Mouse (Mus musculus) right cerebral cortex, postnatal 25 days (tissue): Measurements from ENCODE around the gene Dbnl.

Experiments
- DNase-seq: peaks from one replicate; pipeline ENCODE4 v3.0.0; 2022

Dbnl gene

DNA sequence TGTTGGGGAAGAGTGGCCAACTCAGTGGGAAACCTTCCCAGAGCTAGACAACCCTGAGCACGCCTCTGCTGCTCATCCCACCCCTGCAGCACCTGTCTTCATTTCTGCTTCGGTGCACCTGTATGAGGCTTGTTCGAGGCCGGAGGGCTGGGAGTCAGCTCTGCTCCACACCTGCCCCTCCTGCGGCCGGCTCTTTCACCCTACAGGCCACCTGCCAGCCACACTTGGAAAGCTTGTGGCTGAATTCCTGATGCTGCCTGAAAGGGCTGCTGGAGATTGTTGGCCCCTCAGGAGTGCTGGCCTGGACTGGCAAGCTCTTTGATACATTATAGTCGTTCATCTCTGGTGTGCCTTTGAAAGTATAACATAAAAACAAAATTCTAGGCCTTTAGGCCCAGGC is 52.1 kb downstream of the Dbnl start:
- no peak for DNase-seq

DNA sequence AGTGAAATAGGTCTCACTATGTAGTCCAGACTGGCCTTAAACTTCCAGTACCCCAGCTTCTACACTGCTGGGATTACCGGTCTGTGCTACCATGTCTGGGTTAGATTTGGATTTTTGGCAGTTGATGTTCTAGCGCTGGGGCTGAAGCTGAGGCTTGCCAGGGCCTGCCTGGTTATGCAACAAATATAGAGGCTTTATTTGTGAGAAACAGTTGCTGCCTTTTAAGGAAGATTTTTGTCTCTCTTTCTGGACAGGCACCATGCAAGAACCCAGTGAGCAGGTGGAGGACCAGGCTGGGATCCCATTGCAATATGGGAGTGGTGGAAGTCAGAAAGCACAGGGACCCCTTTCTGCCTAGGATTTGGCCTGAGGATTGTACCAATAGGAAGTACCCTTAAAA is 53.5 kb downstream of the Dbnl start:
- DNase-seq = no peak

DNA sequence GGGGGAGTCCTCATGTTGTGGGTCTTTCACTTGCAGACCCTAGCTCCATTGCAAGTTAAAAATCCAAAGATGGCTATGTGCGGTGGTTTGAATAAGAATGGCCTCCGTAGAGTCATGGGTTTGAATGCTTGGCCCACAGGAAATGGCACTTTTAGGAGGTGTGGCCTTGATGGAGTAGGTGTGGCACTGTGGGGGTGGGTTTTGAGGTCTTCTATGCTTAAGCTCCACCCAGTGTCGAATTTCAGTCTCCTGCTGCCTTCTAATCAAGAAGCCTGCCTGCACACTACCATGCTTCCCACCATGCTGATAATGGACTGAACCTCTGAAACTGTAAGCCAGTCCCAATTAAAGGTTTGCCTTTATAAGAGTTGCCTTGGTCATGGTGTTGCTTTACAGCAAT is 54.8 kb downstream of the Dbnl start:
- no peak for DNase-seq

DNA sequence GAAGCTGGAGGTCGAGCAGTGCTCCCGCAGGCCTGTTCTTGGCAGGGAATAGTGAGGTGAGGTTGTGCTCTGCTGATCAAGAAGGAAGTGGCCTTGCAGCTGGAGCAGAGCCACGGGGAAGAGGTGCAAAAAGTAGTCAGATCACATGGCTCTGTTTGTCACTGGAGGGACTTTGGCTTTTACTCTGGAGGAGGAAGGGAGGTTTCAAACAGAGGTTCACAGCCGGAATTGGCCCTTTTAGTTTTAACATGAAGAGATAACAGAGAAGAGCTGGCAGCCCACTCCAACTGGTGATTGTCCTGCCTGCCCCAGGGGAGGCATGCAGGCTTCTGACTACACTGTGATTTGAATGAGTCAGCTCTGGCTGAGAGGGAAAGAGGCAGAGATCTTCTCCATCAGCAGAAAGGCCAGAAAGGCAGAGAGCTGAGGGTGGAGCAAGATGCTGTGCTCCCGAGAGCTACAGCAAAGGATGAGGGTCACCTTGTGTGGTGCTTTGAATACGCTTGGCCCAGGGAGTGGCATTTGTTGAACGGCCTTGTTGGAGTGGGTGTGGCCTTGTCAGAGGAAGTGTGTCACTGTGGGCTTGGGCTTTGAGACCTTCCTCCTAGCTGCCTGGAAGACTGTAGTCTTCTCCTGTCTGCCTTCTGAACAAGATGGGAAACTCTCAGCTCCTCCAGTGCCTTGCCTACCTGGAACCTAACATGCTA is 58.5 kb downstream of the Dbnl start:
- no peak for DNase-seq

DNA sequence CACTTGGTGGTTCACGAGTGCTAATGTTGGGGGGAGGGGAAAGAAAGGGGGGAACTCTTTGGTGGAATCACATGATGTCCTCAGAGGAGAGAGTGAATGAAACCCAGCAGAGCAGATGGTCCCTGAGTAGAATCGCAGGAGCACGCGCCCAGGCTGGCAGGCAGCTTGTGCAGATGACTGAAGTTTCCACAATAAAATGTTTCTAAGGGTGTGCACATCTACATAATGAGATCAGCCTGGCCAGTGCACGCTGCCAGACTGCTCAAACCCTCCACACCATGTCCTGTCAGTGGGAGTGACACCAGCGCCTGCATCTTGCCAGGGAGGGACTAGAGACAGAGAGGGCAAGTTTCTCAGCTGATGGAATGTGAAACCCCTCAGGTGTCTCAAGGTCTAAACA is 60.5 kb downstream of the Dbnl start:
- peak; percentile 27 for DNase-seq

DNA sequence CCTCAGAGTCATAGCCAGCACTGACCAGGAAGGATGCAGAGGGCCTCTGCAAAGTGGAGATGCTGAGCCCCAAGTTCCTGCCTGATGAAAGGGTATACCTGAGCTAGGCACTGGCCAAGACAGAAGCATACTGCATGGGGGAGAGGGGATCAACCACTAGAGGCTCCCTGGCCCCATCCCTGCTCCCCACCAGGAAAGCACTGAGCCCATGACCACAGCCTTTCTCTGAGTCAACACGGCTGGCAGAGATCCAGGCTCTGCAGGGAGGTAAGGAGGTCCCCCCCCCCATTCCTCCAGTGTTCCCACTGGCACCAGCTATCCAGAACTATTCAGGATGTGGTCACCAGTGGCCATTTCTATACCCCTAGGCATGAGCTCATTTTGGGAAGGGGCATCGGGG is 61.0 kb downstream of the Dbnl start:
- no peak for DNase-seq

DNA sequence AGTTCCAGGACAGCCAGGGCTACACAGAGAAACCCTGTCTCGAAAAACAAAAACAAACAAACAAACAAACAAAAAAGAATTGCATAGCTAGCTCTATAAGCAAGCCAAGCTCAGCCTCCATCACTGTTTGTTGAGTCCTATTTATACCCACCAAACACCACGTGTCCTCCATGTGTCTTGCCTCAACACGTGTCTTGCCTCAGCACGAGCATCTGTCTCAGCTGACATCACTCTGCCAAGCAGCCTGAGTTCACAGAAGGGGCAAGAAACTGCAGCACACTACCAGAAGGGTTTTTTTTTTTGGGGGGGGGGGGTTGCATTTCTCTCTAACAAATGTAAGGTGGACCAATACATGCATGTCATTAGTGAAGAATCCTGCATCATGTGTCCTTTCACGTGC is 62.2 kb downstream of the Dbnl start:
- no peak for DNase-seq
